Mouse (Mus musculus) embryonic facial prominence, embryonic 14.5 days (tissue): ENCODE data around the gene Pcbp1. TPM values are rescaled to one million over a fixed set of nuclear protein-coding genes. Genes with fewer than 3 reads are reported as not detected.
A peak's percentile ranks its signal among the peaks of the same experiment; 100 is the strongest.

ENCODE experiments used
- ATAC-seq: fragments of 200-750 bp; cut with Nextera tagmentation; 2 replicates; pipeline ENCODE4 v1.8.0; 2017; ENCODE audit warnings: low read depth, moderate number of reproducible peaks, moderate TSS enrichment
- DNase-seq: peaks from one replicate; pipeline ENCODE4 v3.0.0-alpha.2; 2015; ENCODE audit warnings: low spot score
- H3K27ac ChIP-seq: fragments of 300-500 bp; sonication (generic); replicated peaks from 2 replicates; pipeline ENCODE4 v1.5.1; 2014; ENCODE audit warnings: low read depth, mild to moderate bottlenecking, low read length, moderate library complexity
- H3K27me3 ChIP-seq: fragments of 300-500 bp; sonication (generic); replicated peaks from 2 replicates; pipeline ENCODE4 v1.6.1; 2014; ENCODE audit warnings: low read length; ENCODE audit not compliant: control insufficient read depth, insufficient read depth
- H3K36me3 ChIP-seq: fragments of 300-500 bp; sonication (generic); 2 replicates; pipeline ENCODE4 v1.6.1; 2014; ENCODE audit warnings: low read length, mixed read lengths; ENCODE audit not compliant: control insufficient read depth, insufficient read depth
- H3K4me1 ChIP-seq: fragments of 300-500 bp; sonication (generic); 2 replicates; pipeline ENCODE4 v1.6.1; 2014; ENCODE audit warnings: antibody characterized with exemption, low read length; ENCODE audit not compliant: control insufficient read depth, insufficient read depth
- H3K4me2 ChIP-seq: fragments of 300-500 bp; sonication (generic); 2 replicates; pipeline ENCODE4 v1.6.1; 2014; ENCODE audit warnings: low read depth, mild to moderate bottlenecking, low read length, moderate library complexity, mixed read lengths
- H3K4me3 ChIP-seq: fragments of 300-500 bp; sonication (generic); 2 replicates; pipeline ENCODE4 v1.5.1; 2014; ENCODE audit warnings: low read depth, mild to moderate bottlenecking, low read length
- H3K9ac ChIP-seq: fragments of 300-500 bp; sonication (generic); 2 replicates; pipeline ENCODE4 v1.6.1; 2014; ENCODE audit warnings: low read depth, mild to moderate bottlenecking, low read length, moderate library complexity, mixed read lengths
- H3K9me3 ChIP-seq: fragments of 300-500 bp; sonication (generic); 2 replicates; pipeline ENCODE4 v1.6.1; 2016; ENCODE audit warnings: low read length; ENCODE audit not compliant: control insufficient read depth
- WGBS: fragments of 180-500 bp; shearing (Covaris S2); extraction: QIAGEN DNeasy Blood & Tissue Kit; methylation state at CpG from one replicate; pipeline ENCODE4 v1.1.7; 2014; 5-methylcytosine and 5-hydroxymethylcytosine counted together
- microRNA-seq: library from miRNA; unstranded; fragments of <30 nt; microRNA quantifications from one replicate; pipeline ENCODE4, GENCODE M21; 2016; ENCODE audit warnings: borderline number of aligned reads
- polyA plus RNA-seq: library from polyadenylated mRNA; unstranded; fragments of >200 nt; fragmentation: Nextera tagmentation; extraction: Ambion mirVana; gene quantifications from 2 replicates; pipeline ENCODE4 v1.2.1, GENCODE M21; 2014

Gene Pcbp1
- polyA plus RNA-seq, 1 experiment from 2014 or later, result 402 TPM

DNA sequence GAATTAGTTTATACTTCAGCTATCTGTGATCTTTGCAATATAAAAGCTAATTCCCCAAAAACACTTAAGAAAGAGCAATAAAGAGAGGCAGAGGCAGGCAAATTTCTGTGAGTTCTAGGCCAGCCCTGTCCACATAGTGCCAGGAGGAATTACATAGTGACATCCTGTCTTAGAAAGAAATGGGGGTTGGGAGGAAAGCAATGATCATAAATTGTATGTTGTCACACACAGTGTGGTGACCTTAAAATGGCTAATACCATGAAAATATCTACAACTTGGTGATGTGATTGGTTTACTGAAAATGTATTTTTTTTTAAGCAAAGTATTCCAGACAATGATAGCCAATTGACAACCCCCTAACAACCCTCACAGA lies 46.3 kb downstream of the Pcbp1 start:
- ATAC-seq, result no peak
- peak overlapping the region; percentile 38; the same call in 1 of the 2 replicates for H3K4me2 ChIP-seq
- no peak for DNase-seq

DNA sequence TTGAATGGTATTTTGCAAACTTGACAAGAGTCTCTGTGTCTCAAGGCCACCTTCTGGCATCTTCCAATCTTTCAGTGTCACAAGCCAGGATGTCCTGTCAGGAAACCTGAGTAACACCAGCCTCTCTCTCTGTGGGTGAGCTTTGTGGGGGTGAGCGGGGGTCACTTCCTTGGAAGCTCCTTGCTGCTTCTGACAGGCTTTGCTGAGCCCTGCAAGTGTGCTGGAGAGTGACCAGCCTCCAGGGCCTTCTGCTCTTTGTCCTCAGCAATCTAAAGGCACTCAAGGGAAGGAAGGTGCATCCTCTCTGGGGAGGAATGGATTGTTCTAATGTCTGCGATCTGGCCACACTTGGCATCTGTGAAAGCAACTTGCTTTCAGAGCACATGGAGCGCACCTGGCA lies 46.8 kb downstream of the Pcbp1 start:
- Histone ChIP-seq H3K4me2 (no peak overlapping the region), H3K4me3 (no peak overlapping the region)
- peak; percentile 50 for DNase-seq

More for the DNA sequence above, 46.3 kb downstream of the Pcbp1 start:
- Histone ChIP-seq H3K4me3 (no peak overlapping the region), H3K9ac (no peak overlapping the region), H3K9me3 (no peaks in the 10 kb centered on the region), H3K4me1 (peaks cover 22% of the 10 kb centered on the region), H3K27me3 (no peaks in the 10 kb centered on the region), H3K36me3 (no peaks in the 10 kb centered on the region), H3K27ac (peak overlapping the region; percentile 86)

DNA sequence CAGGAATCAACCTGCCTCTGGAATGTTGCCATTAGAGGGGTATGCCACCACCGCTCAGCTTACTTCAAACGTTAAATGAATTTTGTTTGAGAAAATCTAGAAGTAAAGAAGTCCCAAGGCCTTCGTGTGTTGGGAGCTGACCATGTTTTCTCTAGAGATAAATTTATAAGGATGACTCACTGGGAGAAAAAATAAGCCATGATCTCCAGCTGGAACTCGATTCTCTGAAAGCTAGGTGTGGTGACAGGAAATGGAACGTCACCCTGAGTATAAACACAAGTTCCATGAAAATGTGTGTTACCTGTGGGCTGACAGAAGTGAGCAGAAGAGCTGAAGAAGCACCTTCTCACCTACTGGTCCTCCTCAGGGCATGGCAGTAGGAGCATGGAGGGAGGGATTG lies 49.2 kb downstream of the Pcbp1 start:
- H3K9ac ChIP-seq, result no peak overlapping the region
- H3K4me1 ChIP-seq, result peaks cover 28% of the 10 kb centered on the region
- H3K27ac ChIP-seq, result no peak overlapping the region
- no peak overlapping the region for H3K4me2 ChIP-seq
- no peak for ATAC-seq
- no peaks in the 10 kb centered on the region for H3K27me3 ChIP-seq
- DNase-seq, result no peak
- no peak overlapping the region for H3K4me3 ChIP-seq
- WGBS, result 79% methylated on average over 5 of the region's 5 CpGs
- no peaks in the 10 kb centered on the region for H3K36me3 ChIP-seq
- no peaks in the 10 kb centered on the region for H3K9me3 ChIP-seq

More for the DNA sequence above, 46.8 kb downstream of the Pcbp1 start:
- H3K36me3 ChIP-seq, result no peaks in the 10 kb centered on the region
- H3K4me1 ChIP-seq, result peaks cover 22% of the 10 kb centered on the region
- no peak overlapping the region for H3K9ac ChIP-seq
- no peaks in the 10 kb centered on the region for H3K27me3 ChIP-seq
- H3K27ac ChIP-seq, result peak overlapping the region; percentile 86
- WGBS, result 36% methylated on average over 3 of the region's 3 CpGs
- H3K9me3 ChIP-seq, result no peaks in the 10 kb centered on the region
- no peak for ATAC-seq

DNA sequence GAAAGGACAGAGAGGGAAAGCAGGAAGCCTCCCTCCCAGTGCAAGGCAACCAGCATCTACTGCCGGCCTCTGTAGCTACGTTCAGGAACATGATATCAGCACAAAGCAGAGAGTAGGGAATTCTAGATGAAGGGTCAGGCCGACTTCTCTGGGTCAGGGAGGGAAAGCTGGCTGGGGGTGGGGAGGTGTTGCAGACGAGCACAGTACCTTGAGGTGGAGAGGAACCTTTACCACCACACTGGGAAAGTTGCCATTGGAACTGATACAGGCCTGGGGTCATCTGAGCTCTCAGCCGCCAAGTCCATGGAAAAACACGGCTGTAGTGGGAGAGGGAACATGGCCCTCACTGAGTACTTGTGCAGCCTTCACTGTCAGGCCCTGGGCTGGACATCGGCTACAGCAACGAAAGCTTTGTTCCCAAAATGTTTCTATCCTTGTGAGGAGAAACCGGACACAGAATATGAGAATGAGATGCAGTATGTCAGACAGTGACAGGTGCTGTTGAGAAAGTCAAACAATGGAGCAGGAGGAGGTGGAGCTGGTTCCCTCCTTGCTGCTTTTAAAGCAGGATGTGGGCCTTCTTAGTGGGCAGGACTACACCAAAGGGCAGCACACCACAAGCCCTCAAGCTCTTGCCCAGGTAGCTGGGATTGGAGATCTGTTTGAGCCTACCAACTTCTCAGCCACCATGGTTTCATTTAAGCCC lies 50.5 kb downstream of the Pcbp1 start:
- no peak for ATAC-seq
- WGBS, result 64% methylated on average over 9 of the region's 9 CpGs
- no peaks in the 10 kb centered on the region for H3K36me3 ChIP-seq
- peak overlapping the region; percentile 24; the same call in 1 of the 2 replicates for H3K27ac ChIP-seq
- H3K9me3 ChIP-seq, result no peaks in the 10 kb centered on the region
- no peak overlapping the region for H3K4me2 ChIP-seq
- no peak for DNase-seq
- peaks cover 31% of the 10 kb centered on the region for H3K4me1 ChIP-seq
- no peak overlapping the region; the same call in 1 of the 2 replicates for H3K9ac ChIP-seq
- no peaks in the 10 kb centered on the region for H3K27me3 ChIP-seq
- no peak overlapping the region for H3K4me3 ChIP-seq

DNA sequence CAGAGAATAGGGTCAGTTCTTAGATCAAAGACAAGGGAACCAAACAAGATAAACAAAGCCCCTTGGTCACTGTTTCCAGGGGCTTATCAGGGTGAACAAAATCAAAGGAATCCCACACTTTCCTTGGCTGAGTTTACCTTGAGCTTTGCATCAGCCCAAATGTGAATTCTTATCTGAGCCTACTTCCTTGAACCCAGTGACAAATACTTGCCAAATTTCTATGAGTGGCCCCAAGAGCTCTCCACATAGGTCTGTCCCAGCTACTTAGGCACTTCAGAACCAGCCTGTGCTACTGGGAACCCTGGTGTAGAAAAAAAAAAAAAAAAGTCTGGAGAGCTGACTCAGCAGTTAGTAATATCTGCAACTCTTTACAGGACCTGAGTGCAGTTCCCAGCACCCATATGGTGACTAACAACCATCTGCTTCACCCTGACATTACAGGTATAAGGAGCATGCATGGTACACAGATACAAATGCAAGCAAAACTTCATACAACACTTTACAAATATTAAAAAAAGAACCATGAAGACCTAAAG lies 51.4 kb downstream of the Pcbp1 start:
- Histone ChIP-seq H3K36me3 (peaks cover 6% of the 10 kb centered on the region; the same call in 1 of the 2 replicates), H3K9me3 (no peaks in the 10 kb centered on the region), H3K4me2 (no peak overlapping the region), H3K4me3 (no peak overlapping the region), H3K4me1 (peaks cover 23% of the 10 kb centered on the region), H3K27me3 (no peaks in the 10 kb centered on the region), H3K27ac (peak overlapping the region; percentile 24; the same call in 1 of the 2 replicates), H3K9ac (no peak overlapping the region)
- ATAC-seq (no peak), DNase-seq (no peak)

Small RNAs within 50 kb of the gene (microRNA-seq; reads per million reads assigned to microRNA genes)
- not detected for gene Gm22184

Other genes starting within 250 kb of the Pcbp1 start
- gene Fam136a, start 160.7 kb downstream of the Pcbp1 start, polyA plus RNA-seq, result 118 and 124 TPM in 2 replicates
- gene Snrpg, start 155.0 kb downstream of the Pcbp1 start, polyA plus RNA-seq, result 561 and 600 TPM in 2 replicates
- gene Pcyox1, start 129.2 kb downstream of the Pcbp1 start, polyA plus RNA-seq, result 80.5 and 95.2 TPM in 2 replicates
- gene Tia1, start 122.1 kb downstream of the Pcbp1 start, polyA plus RNA-seq, result 130 and 160 TPM in 2 replicates
- gene Gm44790, start 99.7 kb downstream of the Pcbp1 start, polyA plus RNA-seq, result not detected in 2 replicates
- gene C87436, start 87.9 kb downstream of the Pcbp1 start, polyA plus RNA-seq, result 22.7 and 23.9 TPM in 2 replicates
- 37.1 and 74.1 TPM in 2 replicates for gene Asprv1, start 101.8 kb upstream of the Pcbp1 start, polyA plus RNA-seq
- gene Mxd1, start 142.8 kb upstream of the Pcbp1 start, polyA plus RNA-seq, result 10.3 and 11.8 TPM in 2 replicates
- 107 TPM in 2 replicates for gene Snrnp27, start 158.2 kb upstream of the Pcbp1 start, polyA plus RNA-seq
- gene Gmcl1, start 207.1 kb upstream of the Pcbp1 start, polyA plus RNA-seq, result 31.7 and 34.1 TPM in 2 replicates